Mouse (Mus musculus): ENCODE measurements at regions not wholly inside any gene's neighbourhood (a gene's known extent, or its start where the extent isn't known, plus 50 kb on each side); places are given as distances from the start of the nearest gene placed in this dataset.
A peak's percentile ranks its signal among the peaks of the same experiment; 100 is the strongest.

- Histone ChIP-seq H3K9me3 (replicated peaks) (no peaks in the 10 kb centered on the region), H3K27ac (replicated peaks) (no peak overlapping the region; the same call in 1 of the 2 replicates), H3K4me3 (peak overlapping the region; percentile 48; the same call in 1 of the 2 replicates), H3K27me3 (ENCODE audit: low read depth, poor library complexity, severe bottlenecking) (peaks cover 100% of the 10 kb centered on the region), H3K36me3 (no peaks in the 10 kb centered on the region), H3K4me1 (peaks cover 46% of the 10 kb centered on the region)
- WGBS: under 1% methylated on average over 8 of the region's 8 CpGs
- peak; percentile 45 for DNase-seq (ENCODE audit: low spot score)
Observed at GRCm38 (mm10) chr13:83716711-83717171, 212.9 kb downstream of the Mef2c start.

GRCm38 (mm10) chr13:83717686-83718210 is 213.9 kb downstream of the Mef2c start:
- WGBS: 3% methylated on average over 4 of the region's 4 CpGs
- Histone ChIP-seq H3K4me1 (peaks cover 47% of the 10 kb centered on the region), H3K27ac (replicated peaks) (no peak overlapping the region), H3K4me3 (no peak overlapping the region), H3K27me3 (ENCODE audit: low read depth, poor library complexity, severe bottlenecking) (peaks cover 100% of the 10 kb centered on the region), H3K36me3 (no peaks in the 10 kb centered on the region), H3K9me3 (replicated peaks) (no peaks in the 10 kb centered on the region)
- no peak for DNase-seq (ENCODE audit: low spot score)

- WGBS: 4% methylated on average over 10 of the region's 10 CpGs
- Histone ChIP-seq H3K4me3 (peak overlapping the region; percentile 14; the same call in 1 of the 2 replicates), H3K27me3 (ENCODE audit: low read depth, poor library complexity, severe bottlenecking) (peaks cover 100% of the 10 kb centered on the region), H3K4me1 (peaks cover 43% of the 10 kb centered on the region), H3K36me3 (no peaks in the 10 kb centered on the region), H3K9me3 (replicated peaks) (no peaks in the 10 kb centered on the region), H3K27ac (replicated peaks) (peak overlapping the region; percentile 84; the same call in 1 of the 2 replicates)
- peak; percentile 33 for DNase-seq (ENCODE audit: low spot score)
Observed at GRCm38 (mm10) chr13:83718431-83719410, 214.9 kb downstream of the Mef2c start.

GRCm38 (mm10) chr13:83719635-83720291 is 215.9 kb downstream of the Mef2c start:
- no peaks in the 10 kb centered on the region for H3K36me3 ChIP-seq
- H3K4me1 ChIP-seq: peaks cover 35% of the 10 kb centered on the region
- H3K27ac ChIP-seq (replicated peaks): peak overlapping the region; percentile 84; the same call in 1 of the 2 replicates
- peak; percentile 34 for DNase-seq (ENCODE audit: low spot score)
- peak overlapping the region; percentile 58; the same call in 1 of the 2 replicates for H3K4me3 ChIP-seq
- H3K27me3 ChIP-seq (ENCODE audit: low read depth, poor library complexity, severe bottlenecking): peaks cover 100% of the 10 kb centered on the region
- no peaks in the 10 kb centered on the region for H3K9me3 ChIP-seq (replicated peaks)
- WGBS: 3% methylated on average over 24 of the region's 24 CpGs

- no peak for DNase-seq (ENCODE audit: low spot score)
- Histone ChIP-seq H3K27me3 (ENCODE audit: low read depth, poor library complexity, severe bottlenecking) (peaks cover 100% of the 10 kb centered on the region), H3K27ac (replicated peaks) (peak overlapping the region; percentile 84; the same call in 1 of the 2 replicates), H3K36me3 (no peaks in the 10 kb centered on the region), H3K4me1 (peaks cover 32% of the 10 kb centered on the region), H3K4me3 (peak overlapping the region; percentile 58), H3K9me3 (replicated peaks) (no peaks in the 10 kb centered on the region)
- WGBS: 2% methylated on average over 12 of the region's 12 CpGs
Observed at GRCm38 (mm10) chr13:83720352-83720751, 216.5 kb downstream of the Mef2c start.

- DNase-seq (ENCODE audit: low spot score): peak; percentile 73
- Histone ChIP-seq H3K27me3 (ENCODE audit: low read depth, poor library complexity, severe bottlenecking) (peaks cover 100% of the 10 kb centered on the region), H3K4me3 (peak overlapping the region; percentile 58), H3K9me3 (replicated peaks) (no peaks in the 10 kb centered on the region), H3K27ac (replicated peaks) (peak overlapping the region; percentile 84), H3K36me3 (no peaks in the 10 kb centered on the region), H3K4me1 (peaks cover 35% of the 10 kb centered on the region)
- under 1% methylated on average over 30 of the region's 30 CpGs for WGBS
Observed at GRCm38 (mm10) chr13:83720883-83721371, 217.1 kb downstream of the Mef2c start.

- peak overlapping the region; percentile 58 for H3K4me3 ChIP-seq
- H3K27me3 ChIP-seq (ENCODE audit: low read depth, poor library complexity, severe bottlenecking): peaks cover 100% of the 10 kb centered on the region
- peaks cover 36% of the 10 kb centered on the region for H3K4me1 ChIP-seq
- H3K9me3 ChIP-seq (replicated peaks): no peaks in the 10 kb centered on the region
- 2% methylated on average over 14 of the region's 14 CpGs for WGBS
- H3K36me3 ChIP-seq: no peaks in the 10 kb centered on the region
- DNase-seq (ENCODE audit: low spot score): peak; percentile 48
- peak overlapping the region; percentile 84 for H3K27ac ChIP-seq (replicated peaks)
Observed at GRCm38 (mm10) chr13:83721563-83721962, 217.7 kb downstream of the Mef2c start.

GRCm38 (mm10) chr13:83722241-83722640 is 218.4 kb downstream of the Mef2c start:
- Histone ChIP-seq H3K4me1 (peaks cover 42% of the 10 kb centered on the region), H3K27ac (replicated peaks) (peak overlapping the region; percentile 84; the same call in 1 of the 2 replicates), H3K36me3 (no peaks in the 10 kb centered on the region), H3K4me3 (peak overlapping the region; percentile 58), H3K9me3 (replicated peaks) (no peaks in the 10 kb centered on the region), H3K27me3 (ENCODE audit: low read depth, poor library complexity, severe bottlenecking) (peaks cover 100% of the 10 kb centered on the region)
- WGBS: 3% methylated on average over 7 of the region's 7 CpGs
- DNase-seq (ENCODE audit: low spot score): no peak

GRCm38 (mm10) chr13:83722791-83723190 is 219.0 kb downstream of the Mef2c start:
- peaks cover 100% of the 10 kb centered on the region for H3K27me3 ChIP-seq (ENCODE audit: low read depth, poor library complexity, severe bottlenecking)

GRCm38 (mm10) chr13:83723396-83723795 is 219.6 kb downstream of the Mef2c start:
- H3K9me3 ChIP-seq (replicated peaks): no peaks in the 10 kb centered on the region
- peaks cover 100% of the 10 kb centered on the region for H3K27me3 ChIP-seq (ENCODE audit: low read depth, poor library complexity, severe bottlenecking)
- WGBS: 11% methylated on average over 2 of the region's 2 CpGs
- no peaks in the 10 kb centered on the region for H3K36me3 ChIP-seq
- H3K27ac ChIP-seq (replicated peaks): no peak overlapping the region
- no peak for DNase-seq (ENCODE audit: low spot score)
- H3K4me1 ChIP-seq: peaks cover 46% of the 10 kb centered on the region
- H3K4me3 ChIP-seq: peak overlapping the region; percentile 58; the same call in 1 of the 2 replicates

More at GRCm38 (mm10) chr13:83722791-83723190, 219.0 kb downstream of the Mef2c start:
- no peak for DNase-seq (ENCODE audit: low spot score)
- H3K4me1 ChIP-seq: peaks cover 45% of the 10 kb centered on the region
- no peaks in the 10 kb centered on the region for H3K9me3 ChIP-seq (replicated peaks)
- WGBS: 8% methylated on average over 3 of the region's 3 CpGs
- H3K4me3 ChIP-seq: peak overlapping the region; percentile 58
- H3K36me3 ChIP-seq: no peaks in the 10 kb centered on the region
- peak overlapping the region; percentile 84; the same call in 1 of the 2 replicates for H3K27ac ChIP-seq (replicated peaks)

- Histone ChIP-seq H3K4me3 (peak overlapping the region; percentile 85; the same call in 1 of the 2 replicates), H3K9me3 (replicated peaks) (no peaks in the 10 kb centered on the region), H3K27me3 (ENCODE audit: low read depth, poor library complexity, severe bottlenecking) (peaks cover 98% of the 10 kb centered on the region), H3K4me1 (peaks cover 49% of the 10 kb centered on the region), H3K27ac (replicated peaks) (no peak overlapping the region; the same call in 1 of the 2 replicates), H3K36me3 (no peaks in the 10 kb centered on the region)
- WGBS: 27% methylated on average over 3 of the region's 3 CpGs
- DNase-seq (ENCODE audit: low spot score): no peak
Observed at GRCm38 (mm10) chr13:83724196-83724595, 220.4 kb downstream of the Mef2c start.

- H3K36me3 ChIP-seq: no peaks in the 10 kb centered on the region
- WGBS: 0% methylated on average over 11 of the region's 11 CpGs
- peaks cover 96% of the 10 kb centered on the region for H3K27me3 ChIP-seq (ENCODE audit: low read depth, poor library complexity, severe bottlenecking)
- H3K4me3 ChIP-seq: peak overlapping the region; percentile 85; the same call in 1 of the 2 replicates
- peak overlapping the region; percentile 100 for H3K27ac ChIP-seq (replicated peaks)
- peaks cover 44% of the 10 kb centered on the region for H3K4me1 ChIP-seq
- H3K9me3 ChIP-seq (replicated peaks): no peaks in the 10 kb centered on the region
- peak; percentile 85 for DNase-seq (ENCODE audit: low spot score)
Observed at GRCm38 (mm10) chr13:83724995-83725394, 221.2 kb downstream of the Mef2c start.

Measured in midbrain, embryonic 10.5 days (tissue).